Mouse (Mus musculus) G1E (cell line): Measurements from ENCODE around the gene Mcur1. TPM values are rescaled to one million over a fixed set of nuclear protein-coding genes. Genes with fewer than 3 reads are reported as not detected.

ENCODE experiments used
- ATAC-seq: 2 replicates; pipeline ENCODE4 v1.8.0; 2016; ENCODE audit warnings: mild to moderate bottlenecking; ENCODE audit not compliant: insufficient number of reproducible peaks, poor library complexity, low FRiP score, severe bottlenecking; ENCODE audit errors: extremely low read depth
- DNase-seq: peaks from one replicate; pipeline ENCODE4 v3.0.0; 2012; ENCODE audit warnings: low spot score
- H3K27me3 ChIP-seq: 2 replicates; pipeline ENCODE4 v1.6.1; 2012; ENCODE audit warnings: mild to moderate bottlenecking, low read length, inconsistent platforms; ENCODE audit not compliant: insufficient read depth
- H3K36me3 ChIP-seq: replicated peaks from 2 replicates; pipeline ENCODE3; 2012; ENCODE audit warnings: mild to moderate bottlenecking, inconsistent platforms
- H3K4me1 ChIP-seq: 2 replicates; pipeline ENCODE4 v1.6.1; 2012; ENCODE audit warnings: low read depth, low read length, inconsistent platforms, mixed read lengths; ENCODE audit not compliant: insufficient read depth
- H3K4me3 ChIP-seq: 2 replicates; pipeline ENCODE4 v1.5.1; 2012; ENCODE audit warnings: low read depth, mild to moderate bottlenecking, inconsistent platforms, low read length, moderate library complexity, mixed read lengths
- H3K9me3 ChIP-seq: replicated peaks from 2 replicates; pipeline ENCODE4 v1.6.1; 2012; ENCODE audit warnings: inconsistent platforms
- CTCF ChIP-seq: IDR thresholded peaks from 2 replicates; pipeline ENCODE4 v1.5.1; 2012; ENCODE audit warnings: low read depth, low read length, inconsistent platforms, mixed read lengths
- GATA1 ChIP-seq: IDR thresholded peaks from 2 replicates; pipeline ENCODE4 v1.6.1; 2012; ENCODE audit warnings: borderline replicate concordance, low read length, inconsistent platforms, mixed read lengths
- GATA2 ChIP-seq: IDR thresholded peaks from 2 replicates; pipeline ENCODE4 v1.6.1; 2012; ENCODE audit warnings: low read depth, low read length, inconsistent platforms, borderline replicate concordance
- POLR2AphosphoS5 ChIP-seq: IDR thresholded peaks from 2 replicates; pipeline ENCODE4 v1.6.1; 2012; ENCODE audit warnings: low read depth, low read length, inconsistent platforms; ENCODE audit not compliant: insufficient replicate concordance
- TAL1 ChIP-seq: conservative IDR thresholded peaks from 2 replicates; pipeline ENCODE4 v1.6.1; 2012; ENCODE audit warnings: low read depth, low read length, inconsistent platforms, mixed read lengths
- polyA plus RNA-seq: library from polyadenylated mRNA; stranded (reverse); fragments of >175 nt; gene quantifications from 2 replicates; pipeline ENCODE4 v1.2.3, GENCODE M21; 2012
- total RNA-seq, 2 experiments: library from RNA; stranded (forward) in 1 of 2; stranded (reverse) in 1 of 2; fragments of 200-1000 nt in 1 of 2; fragments of >200 nt in 1 of 2; fragmentation: Nextera tagmentation in 1 of 2; gene quantifications; 2 replicates each; pipeline ENCODE4 v1.2.3; 2014 to 2017

Gene Mcur1
- total and polyA plus RNA-seq, 3 experiments, result 8.2 to 22.3 (median 14.8) TPM

DNA sequence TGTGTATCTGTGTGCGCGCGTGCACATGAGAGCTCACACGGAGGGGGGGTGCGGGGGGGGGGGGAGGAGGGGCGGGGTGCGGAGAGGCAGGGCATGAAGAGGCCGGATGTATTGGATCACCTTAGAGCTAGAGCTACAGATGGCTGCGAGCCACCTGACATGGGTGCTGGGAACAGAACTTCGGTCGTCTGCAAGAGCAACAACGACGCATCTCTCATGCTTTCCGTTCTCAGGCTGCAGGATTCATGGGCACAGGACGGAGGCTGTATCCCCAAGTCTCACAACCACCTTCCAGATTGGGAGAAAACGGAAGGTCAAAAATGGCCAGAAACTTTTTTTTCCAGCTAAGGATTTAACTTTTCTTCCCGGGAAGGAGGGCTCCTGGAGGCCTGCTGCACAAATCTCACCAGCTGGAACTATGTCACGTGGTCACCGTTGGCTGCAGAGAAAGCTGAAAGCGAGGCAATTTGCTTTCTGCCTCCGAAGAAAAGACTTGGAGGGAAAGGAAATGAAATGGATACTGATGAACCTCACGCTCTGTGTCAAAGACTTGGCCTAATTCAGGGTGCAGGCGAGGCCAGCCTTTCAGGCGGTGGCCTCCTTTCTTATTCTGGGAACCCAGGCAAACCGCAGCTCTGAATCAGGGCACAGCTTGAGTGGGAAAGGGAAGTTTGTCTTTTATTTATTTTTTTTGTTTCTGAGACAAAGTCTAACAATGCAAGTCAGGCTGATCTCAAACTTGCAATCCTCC is 7.3 kb upstream of the Mcur1 start:
- Histone ChIP-seq H3K4me1 (peaks cover 6% of the 10 kb centered on the region; the same call in 1 of the 2 replicates), H3K4me3 (no peak overlapping the region), H3K27me3 (no peaks in the 10 kb centered on the region; the same call in 1 of the 2 replicates), H3K36me3 (no peaks in the 10 kb centered on the region), H3K9me3 (peaks cover 8% of the 10 kb centered on the region)
- DNase-seq, result no peak
- TF ChIP-seq GATA2, result no peak
- TF ChIP-seq GATA1, result no peak
- TF ChIP-seq CTCF, result no peak
- TF ChIP-seq TAL1, result no peak
- no peak for TF ChIP-seq POLR2AphosphoS5
- no peak for ATAC-seq

GRCm38 (mm10) chr13:43566184-43566583 is 6.2 kb upstream of the Mcur1 start:
- H3K9me3 ChIP-seq, result peaks cover 6% of the 10 kb centered on the region
- no peaks in the 10 kb centered on the region; the same call in 1 of the 2 replicates for H3K27me3 ChIP-seq
- H3K4me1 ChIP-seq, result peaks cover 11% of the 10 kb centered on the region
- DNase-seq (no peak), ATAC-seq (no peak)
- H3K4me3 ChIP-seq, result no peak overlapping the region
- TF ChIP-seq GATA1 (no peak), TAL1 (no peak), CTCF (no peak), POLR2AphosphoS5 (no peak), GATA2 (no peak)
- H3K36me3 ChIP-seq, result no peaks in the 10 kb centered on the region

DNA sequence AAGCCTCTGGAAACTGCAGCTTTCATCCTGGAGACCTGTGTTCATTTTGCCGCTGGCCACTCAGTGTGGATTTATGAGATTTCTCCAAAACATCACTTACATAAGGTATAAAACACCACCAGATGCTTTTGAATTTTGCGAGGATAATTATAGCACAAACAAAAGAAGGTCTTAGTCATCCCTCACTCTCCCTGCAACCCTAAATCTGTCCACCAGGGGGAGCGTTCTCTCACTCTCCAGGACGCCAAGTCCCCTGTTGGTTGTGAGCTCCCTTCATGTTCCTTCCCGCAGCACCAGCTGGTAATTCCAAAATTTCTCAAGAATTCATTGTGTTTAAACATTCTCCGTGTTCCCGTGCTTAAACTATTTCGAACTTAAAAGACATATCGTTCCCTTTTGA is 5.4 kb upstream of the Mcur1 start:
- ATAC-seq, result no peak
- no peaks in the 10 kb centered on the region for H3K36me3 ChIP-seq
- no peak overlapping the region for H3K4me3 ChIP-seq
- no peaks in the 10 kb centered on the region; the same call in 1 of the 2 replicates for H3K27me3 ChIP-seq
- DNase-seq, result no peak
- no peak for TF ChIP-seq GATA1
- 0 out of 2 replicates have a peak, but pooled peaks have one; percentile 29 for TF ChIP-seq CTCF
- no peak for TF ChIP-seq POLR2AphosphoS5
- no peak for TF ChIP-seq TAL1
- peaks cover 18% of the 10 kb centered on the region for H3K4me1 ChIP-seq
- H3K9me3 ChIP-seq, result no peaks in the 10 kb centered on the region

DNA sequence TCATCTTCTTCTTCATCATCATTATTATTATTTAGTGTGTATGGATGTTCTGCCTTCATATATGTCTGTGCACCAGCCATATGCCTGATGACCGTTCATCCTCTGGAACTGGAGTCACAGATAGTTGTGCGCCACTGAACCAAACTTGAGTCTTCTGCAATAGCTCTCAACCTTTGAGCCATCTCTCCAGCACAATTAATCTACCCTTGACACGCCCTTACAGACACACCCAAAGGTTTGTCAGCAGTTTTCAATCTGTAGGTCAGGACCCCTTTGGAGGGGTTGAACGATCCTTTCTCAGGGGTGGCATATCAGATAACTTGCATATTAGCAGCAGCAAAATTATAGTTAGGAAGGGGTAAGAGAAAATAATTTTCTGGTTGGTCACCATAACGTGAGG is 4.7 kb upstream of the Mcur1 start:
- ATAC-seq, result no peak
- peaks cover 20% of the 10 kb centered on the region for H3K4me1 ChIP-seq
- H3K27me3 ChIP-seq, result no peaks in the 10 kb centered on the region
- DNase-seq, result no peak
- no peak overlapping the region for H3K4me3 ChIP-seq
- H3K9me3 ChIP-seq, result no peaks in the 10 kb centered on the region
- no peak for TF ChIP-seq GATA1
- no peaks in the 10 kb centered on the region for H3K36me3 ChIP-seq

GRCm38 (mm10) chr13:43562726-43563125 is 2.7 kb upstream of the Mcur1 start:
- Histone ChIP-seq H3K36me3 (peaks cover under 1% of the 10 kb centered on the region), H3K4me3 (no peak overlapping the region), H3K9me3 (no peaks in the 10 kb centered on the region), H3K27me3 (no peaks in the 10 kb centered on the region), H3K4me1 (peaks cover 30% of the 10 kb centered on the region)
- TF ChIP-seq TAL1 (no peak), POLR2AphosphoS5 (no peak), CTCF (no peak), GATA1 (no peak), GATA2 (no peak)
- DNase-seq, result no peak
- no peak for ATAC-seq

DNA sequence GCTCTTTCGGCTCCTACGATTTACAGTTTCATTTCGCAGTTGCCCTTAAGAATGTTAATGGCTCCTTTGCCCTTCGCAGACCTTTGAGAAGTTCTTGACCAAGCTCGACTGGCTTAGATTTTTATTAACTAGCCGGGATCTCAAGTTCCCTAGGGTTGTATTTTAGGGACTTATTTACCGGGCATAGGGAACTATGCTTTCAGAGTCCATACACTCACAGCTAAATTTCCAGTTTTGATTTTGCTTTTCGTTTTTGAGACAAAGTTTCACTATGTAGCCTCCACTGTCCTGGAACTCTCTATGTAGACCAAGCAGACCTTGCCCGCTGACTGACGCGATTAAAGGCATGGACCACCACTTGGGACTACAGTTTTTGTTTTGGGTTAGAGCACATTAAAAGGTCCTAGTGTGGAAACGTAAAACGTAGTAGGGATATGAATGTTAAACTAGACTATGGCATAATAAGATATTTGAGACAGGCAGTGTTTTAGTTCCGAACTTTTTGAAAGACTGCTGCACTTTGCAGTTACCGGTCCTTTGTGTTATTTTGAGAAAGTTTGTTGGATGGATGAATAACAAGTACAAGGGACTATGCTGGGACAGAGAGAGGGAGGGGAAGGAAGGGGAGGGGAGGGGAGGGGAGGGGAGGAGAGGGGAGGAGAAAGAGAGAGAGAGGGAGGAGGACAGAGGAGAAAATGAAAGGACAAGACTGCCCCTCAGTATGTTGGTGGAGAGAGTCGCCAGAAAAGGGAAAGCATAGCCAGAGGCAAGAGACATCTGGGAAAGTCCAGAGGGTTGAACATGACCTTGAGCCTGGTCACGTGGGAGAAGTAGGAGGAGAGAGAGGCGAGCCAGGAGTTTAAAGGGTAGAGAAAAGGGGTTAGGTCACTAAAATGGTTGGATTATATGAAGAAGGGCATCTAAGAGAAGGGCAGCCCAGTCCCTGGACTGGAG is 744 bp upstream of the Mcur1 start:
- DNase-seq (peak; percentile 33), ATAC-seq (no peak)
- Histone ChIP-seq H3K4me1 (peaks cover 37% of the 10 kb centered on the region), H3K4me3 (peak overlapping the region; percentile 95), H3K36me3 (peaks cover 14% of the 10 kb centered on the region), H3K27me3 (no peaks in the 10 kb centered on the region), H3K9me3 (no peaks in the 10 kb centered on the region)
- TF ChIP-seq GATA1, result no peak
- TF ChIP-seq GATA2, result no peak
- TF ChIP-seq TAL1, result no peak
- no peak for TF ChIP-seq CTCF
- TF ChIP-seq POLR2AphosphoS5, result no peak
